Mouse (Mus musculus): ENCODE data around the gene Chtop. TPM values are rescaled to one million over a fixed set of nuclear protein-coding genes. Genes with fewer than 3 reads are reported as not detected.

Chtop gene
- 117 and 121 TPM in 2 replicates for total RNA-seq (2014; rRNA removed; ENCODE audit: low replicate concordance)
- 79.0 and 85.1 TPM in 2 replicates for polyA plus RNA-seq (2015; fragmentation: Nextera tagmentation; extraction: Ambion mirVana)

DNA sequence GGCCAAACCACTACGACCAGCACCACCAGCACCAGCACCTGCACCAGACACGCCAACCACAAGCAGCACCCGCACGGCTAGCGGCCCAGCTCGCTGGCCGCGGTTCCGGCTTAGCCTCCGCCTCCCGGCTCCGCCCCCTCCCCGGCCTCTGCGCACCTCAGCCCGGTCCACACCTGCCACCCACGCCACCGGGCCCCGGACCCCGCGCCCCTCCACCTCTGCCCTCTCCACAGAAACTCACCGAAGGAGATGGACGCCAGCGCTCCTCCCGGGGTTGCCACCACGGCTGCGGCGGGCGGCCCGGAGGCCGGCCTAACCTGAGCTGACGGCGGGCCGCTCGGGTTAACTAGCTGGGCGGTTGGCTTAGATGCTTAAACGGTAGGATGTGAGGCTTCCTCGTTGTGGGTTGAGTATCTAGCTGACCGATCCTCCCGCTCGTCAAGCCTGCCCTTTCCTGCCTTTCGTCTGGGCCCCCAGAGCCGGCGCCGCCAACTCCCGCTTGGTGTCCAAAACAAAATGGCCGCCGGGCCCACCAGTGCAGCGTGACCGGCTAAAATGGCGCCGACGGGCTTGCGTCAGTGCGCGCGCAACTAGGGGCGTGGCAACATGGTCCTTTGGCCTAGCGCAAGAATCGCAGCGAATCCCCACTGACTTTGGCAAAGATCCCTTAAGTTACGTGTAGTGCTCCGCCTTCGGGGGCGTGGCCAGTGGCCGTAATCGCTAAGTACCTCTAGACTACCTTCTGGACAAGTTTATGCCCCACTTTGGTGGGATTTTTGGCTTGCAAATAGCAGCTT, at the start of gene Chtop:
TSS of gene Chtop (minus strand) at position 549 of the 797 bp plus-strand sequence.
- peak; percentile 98 for DNase-seq (ENCODE audit: low spot score)
- Histone ChIP-seq H3K4me3 (ENCODE audit: low read depth, low read length) (peak within 1 kb of the TSS; percentile 93), H3K4me2 (ENCODE audit: low read depth, low read length) (peak within 1 kb of the TSS; percentile 73), H3K36me3 (replicated peaks; ENCODE audit: control insufficient read depth, insufficient read depth, low read length) (peaks cover 32% of the 10 kb centered on the region), H3K9ac (replicated peaks; ENCODE audit: low read depth, low read length) (peak within 1 kb of the TSS; percentile 97), H3K4me1 (ENCODE audit: control insufficient read depth, insufficient read depth) (peaks cover 30% of the 10 kb centered on the region), H3K27me3 (ENCODE audit: control insufficient read depth, insufficient read depth, low read length) (no peaks in the 10 kb centered on the region), H3K27ac (ENCODE audit: low read depth) (peak within 1 kb of the TSS; percentile 97), H3K9me3 (replicated peaks; ENCODE audit: control insufficient read depth, low read length) (no peaks in the 10 kb centered on the region)
- no peak for TF ChIP-seq CTCF (IDR thresholded peaks at IDR 0.05; ENCODE audit: low read depth)
- TF ChIP-seq EP300 (IDR thresholded peaks at IDR 0.05; ENCODE audit: low read depth): peak; percentile 84
- peak; percentile 89 for ATAC-seq (ENCODE audit: insufficient read depth, low read depth)
- 1% methylated on average over 62 of the region's 66 CpGs for WGBS

DNA sequence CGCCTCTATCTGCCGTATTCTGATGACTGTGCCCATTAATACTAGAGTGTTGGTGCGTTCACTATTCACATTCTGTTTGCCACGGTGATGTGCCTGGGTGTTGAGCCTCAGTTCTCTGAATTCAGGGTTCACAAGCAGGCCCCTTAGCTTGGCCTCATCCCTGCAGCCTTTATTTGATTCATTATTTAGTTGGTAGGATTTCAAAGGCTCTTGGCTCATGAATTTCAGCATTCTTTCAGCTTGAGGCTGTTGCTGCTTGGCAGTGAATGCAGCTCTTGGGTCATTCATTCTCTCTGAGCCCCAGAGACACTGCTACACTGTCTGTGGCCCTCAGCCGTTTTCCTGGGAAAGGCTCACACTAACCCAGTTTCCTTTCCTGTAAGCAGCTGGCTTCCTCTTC, 46.7 kb upstream of the Chtop start:
- no peaks in the 10 kb centered on the region for H3K27me3 ChIP-seq (ENCODE audit: control insufficient read depth, insufficient read depth, low read length)
- WGBS: 70% methylated on average over 5 of the region's 5 CpGs
- H3K4me2 ChIP-seq (ENCODE audit: low read depth, low read length): no peak overlapping the region
- no peaks in the 10 kb centered on the region for H3K9me3 ChIP-seq (replicated peaks; ENCODE audit: control insufficient read depth, low read length)
- no peaks in the 10 kb centered on the region for H3K36me3 ChIP-seq (replicated peaks; ENCODE audit: control insufficient read depth, insufficient read depth, low read length)
- ATAC-seq (ENCODE audit: insufficient read depth, low read depth) (no peak), DNase-seq (ENCODE audit: low spot score) (no peak)
- H3K4me1 ChIP-seq (ENCODE audit: control insufficient read depth, insufficient read depth): no peaks in the 10 kb centered on the region
- TF ChIP-seq EP300 (IDR thresholded peaks at IDR 0.05; ENCODE audit: low read depth) (no peak), CTCF (IDR thresholded peaks at IDR 0.05; ENCODE audit: low read depth) (no peak)
- H3K4me3 ChIP-seq (ENCODE audit: low read depth, low read length): no peak overlapping the region
- no peak overlapping the region for H3K27ac ChIP-seq (ENCODE audit: low read depth)
- no peak overlapping the region for H3K9ac ChIP-seq (replicated peaks; ENCODE audit: low read depth, low read length)

DNA sequence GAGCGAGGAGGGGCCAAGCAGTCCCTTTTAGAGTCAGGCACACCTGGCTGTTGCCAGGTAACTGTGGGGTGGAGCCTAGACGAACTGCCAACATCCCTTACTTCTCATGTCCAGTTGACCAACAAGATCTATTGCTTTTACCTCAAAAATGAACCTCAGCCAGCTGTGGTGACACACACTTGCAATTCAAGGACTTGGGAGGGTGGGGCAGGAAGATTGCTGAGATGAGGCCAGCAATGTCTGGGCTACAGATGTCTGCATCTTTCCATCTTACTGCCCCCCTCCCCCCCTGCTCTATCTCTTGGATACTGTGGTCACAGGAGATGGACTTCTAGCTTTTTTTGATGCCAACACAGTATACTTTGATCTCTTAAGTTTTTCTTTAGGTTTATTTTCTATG, 42.9 kb upstream of the Chtop start:
- Histone ChIP-seq H3K27me3 (ENCODE audit: control insufficient read depth, insufficient read depth, low read length) (no peaks in the 10 kb centered on the region), H3K27ac (ENCODE audit: low read depth) (no peak overlapping the region), H3K9me3 (replicated peaks; ENCODE audit: control insufficient read depth, low read length) (no peaks in the 10 kb centered on the region), H3K4me2 (ENCODE audit: low read depth, low read length) (no peak overlapping the region), H3K4me1 (ENCODE audit: control insufficient read depth, insufficient read depth) (no peaks in the 10 kb centered on the region; the same call in 1 of the 2 replicates), H3K4me3 (ENCODE audit: low read depth, low read length) (no peak overlapping the region), H3K36me3 (replicated peaks; ENCODE audit: control insufficient read depth, insufficient read depth, low read length) (no peaks in the 10 kb centered on the region), H3K9ac (replicated peaks; ENCODE audit: low read depth, low read length) (no peak overlapping the region)
- 77% methylated on average over 2 of the region's 2 CpGs for WGBS
- no peak for TF ChIP-seq EP300 (IDR thresholded peaks at IDR 0.05; ENCODE audit: low read depth)
- TF ChIP-seq CTCF (IDR thresholded peaks at IDR 0.05; ENCODE audit: low read depth): no peak
- ATAC-seq (ENCODE audit: insufficient read depth, low read depth) (no peak), DNase-seq (ENCODE audit: low spot score) (no peak)

DNA sequence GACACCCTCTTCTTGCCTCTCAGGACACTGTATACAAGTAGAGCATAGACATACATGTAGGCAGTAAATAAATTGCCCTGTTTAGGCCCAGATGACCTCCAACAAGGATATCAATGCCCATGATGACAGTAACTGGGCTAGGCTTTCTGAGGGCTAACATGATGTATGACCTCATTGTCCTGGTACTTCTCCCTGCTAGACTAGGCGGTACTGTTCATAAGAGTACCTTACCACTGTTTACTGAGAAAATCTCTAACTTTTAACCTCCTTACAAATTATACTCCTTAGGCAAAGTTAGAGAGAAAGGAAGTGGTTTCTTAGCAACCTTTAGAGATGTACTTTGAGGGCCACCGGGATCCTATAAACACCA, 41.1 kb upstream of the Chtop start:
- 68% methylated on average over 2 of the region's 2 CpGs for WGBS

DNA sequence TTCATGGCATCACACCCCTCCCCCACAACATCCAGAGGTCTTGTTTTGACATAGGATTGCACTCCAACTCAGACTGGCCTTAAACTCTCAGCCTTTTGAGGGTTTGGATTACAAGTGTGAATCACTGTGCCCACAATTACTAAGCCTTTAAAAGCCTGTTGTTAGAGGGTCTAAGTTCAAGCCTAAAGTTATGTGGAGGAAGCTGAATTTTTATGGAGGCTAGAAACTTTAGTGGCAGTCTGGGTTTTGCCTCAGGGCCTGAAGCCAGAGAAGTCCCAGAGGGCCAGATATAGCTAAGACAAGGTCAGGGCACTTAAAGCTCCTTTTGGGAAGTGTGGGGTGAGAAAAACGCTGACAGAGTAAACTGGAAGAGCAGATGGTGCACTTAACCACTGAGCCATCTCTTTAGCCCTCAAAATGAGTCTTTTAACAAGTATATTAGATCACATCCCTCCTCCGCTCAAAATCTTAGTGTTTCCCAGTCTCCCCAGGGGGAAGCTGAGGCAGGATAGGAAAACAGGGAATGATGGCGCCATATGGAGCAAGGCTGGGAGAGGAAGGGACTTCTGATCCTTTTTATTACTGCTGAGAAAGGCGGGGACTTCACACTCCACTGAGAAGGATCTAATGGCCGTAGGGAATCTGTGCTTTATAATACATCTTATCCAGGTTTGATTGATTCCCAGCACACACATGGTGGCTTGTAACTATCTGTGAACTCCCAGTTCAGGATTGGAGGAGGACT, 40.5 kb upstream of the Chtop start:
- no peaks in the 10 kb centered on the region for H3K9me3 ChIP-seq (replicated peaks; ENCODE audit: control insufficient read depth, low read length)
- no peak overlapping the region for H3K4me2 ChIP-seq (ENCODE audit: low read depth, low read length)
- no peak overlapping the region for H3K4me3 ChIP-seq (ENCODE audit: low read depth, low read length)
- H3K9ac ChIP-seq (replicated peaks; ENCODE audit: low read depth, low read length): no peak overlapping the region
- H3K36me3 ChIP-seq (replicated peaks; ENCODE audit: control insufficient read depth, insufficient read depth, low read length): no peaks in the 10 kb centered on the region
- TF ChIP-seq CTCF (IDR thresholded peaks at IDR 0.05; ENCODE audit: low read depth) (no peak), EP300 (IDR thresholded peaks at IDR 0.05; ENCODE audit: low read depth) (no peak)
- no peaks in the 10 kb centered on the region for H3K27me3 ChIP-seq (ENCODE audit: control insufficient read depth, insufficient read depth, low read length)
- 63% methylated on average over 5 of the region's 5 CpGs for WGBS
- H3K4me1 ChIP-seq (ENCODE audit: control insufficient read depth, insufficient read depth): no peaks in the 10 kb centered on the region; the same call in 1 of the 2 replicates
- DNase-seq (ENCODE audit: low spot score): no peak
- ATAC-seq (ENCODE audit: insufficient read depth, low read depth): no peak
- H3K27ac ChIP-seq (ENCODE audit: low read depth): no peak overlapping the region

More for the DNA sequence above, 41.1 kb upstream of the Chtop start:
- H3K9me3 ChIP-seq (replicated peaks; ENCODE audit: control insufficient read depth, low read length): no peaks in the 10 kb centered on the region
- H3K4me3 ChIP-seq (ENCODE audit: low read depth, low read length): no peak overlapping the region
- H3K27ac ChIP-seq (ENCODE audit: low read depth): no peak overlapping the region
- H3K9ac ChIP-seq (replicated peaks; ENCODE audit: low read depth, low read length): no peak overlapping the region
- H3K4me2 ChIP-seq (ENCODE audit: low read depth, low read length): no peak overlapping the region
- no peaks in the 10 kb centered on the region for H3K36me3 ChIP-seq (replicated peaks; ENCODE audit: control insufficient read depth, insufficient read depth, low read length)
- no peak for ATAC-seq (ENCODE audit: insufficient read depth, low read depth)
- H3K27me3 ChIP-seq (ENCODE audit: control insufficient read depth, insufficient read depth, low read length): no peaks in the 10 kb centered on the region
- DNase-seq (ENCODE audit: low spot score): no peak
- TF ChIP-seq CTCF (IDR thresholded peaks at IDR 0.05; ENCODE audit: low read depth): no peak
- TF ChIP-seq EP300 (IDR thresholded peaks at IDR 0.05; ENCODE audit: low read depth): no peak
- no peaks in the 10 kb centered on the region; the same call in 1 of the 2 replicates for H3K4me1 ChIP-seq (ENCODE audit: control insufficient read depth, insufficient read depth)
